Mouse (Mus musculus) bone marrow, adult 2 months (tissue): ENCODE data around the gene Gclc.

Experiments used
- CTCF ChIP-seq: fragments of 200-500 bp; IDR thresholded peaks from 2 replicates; pipeline ENCODE4 v1.5.1; 2011; ENCODE audit warnings: low read length, control low read depth; ENCODE audit not compliant: control insufficient read depth, insufficient read depth
- POLR2A ChIP-seq: fragments of 200-500 bp; IDR thresholded peaks from 2 replicates; pipeline ENCODE4 v1.6.1; 2011; ENCODE audit warnings: low read depth, mild to moderate bottlenecking, control low read depth, low read length, borderline replicate concordance; ENCODE audit not compliant: control insufficient read depth

DNA sequence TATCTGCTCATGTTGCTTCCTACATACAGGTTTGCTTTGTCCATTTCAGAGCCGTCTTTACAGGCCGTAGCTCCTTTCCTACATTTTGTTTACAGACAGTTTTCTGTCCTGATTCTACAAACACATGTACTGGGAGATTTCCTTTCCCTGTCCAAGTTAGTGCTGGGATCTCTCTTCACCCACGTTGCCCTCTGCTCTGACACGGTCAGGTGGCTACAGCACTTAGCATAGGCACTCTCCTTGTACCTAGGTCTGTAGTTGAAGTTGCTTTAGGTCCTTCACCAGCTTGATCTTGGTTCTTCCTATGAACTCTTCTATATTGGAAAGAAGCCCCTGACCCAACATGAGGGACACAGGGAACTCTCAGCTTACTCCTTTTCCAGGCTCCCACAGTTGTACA lies 25.4 kb downstream of the Gclc start:
- no peak for TF ChIP-seq POLR2A
- no peak for TF ChIP-seq CTCF
